Mouse (Mus musculus) bone marrow, adult 2 months (tissue): Measurements from ENCODE around the gene Chst10. TPM values are rescaled to one million over a fixed set of nuclear protein-coding genes. Genes with fewer than 3 reads are reported as not detected.

Source experiments
- H3K27ac ChIP-seq: fragments of 200-500 bp; 2 replicates; pipeline ENCODE4 v1.5.1; 2012; ENCODE audit warnings: low read depth, mild to moderate bottlenecking, control low read depth, inconsistent platforms, low read length; ENCODE audit not compliant: control insufficient read depth, poor library complexity, insufficient read depth
- H3K4me1 ChIP-seq: fragments of 200-500 bp; 2 replicates; pipeline ENCODE4 v1.6.1; 2011; ENCODE audit warnings: low read length; ENCODE audit not compliant: control insufficient read depth, insufficient read depth
- H3K4me3 ChIP-seq: fragments of 200-500 bp; replicated peaks from 2 replicates; pipeline ENCODE3; 2011; ENCODE audit warnings: mild to moderate bottlenecking, low read depth, low read length, control low read depth; ENCODE audit not compliant: control insufficient read depth
- CTCF ChIP-seq: fragments of 200-500 bp; IDR thresholded peaks from 2 replicates; pipeline ENCODE4 v1.5.1; 2011; ENCODE audit warnings: low read length, control low read depth; ENCODE audit not compliant: control insufficient read depth, insufficient read depth
- POLR2A ChIP-seq: fragments of 200-500 bp; IDR thresholded peaks from 2 replicates; pipeline ENCODE4 v1.6.1; 2011; ENCODE audit warnings: low read depth, mild to moderate bottlenecking, control low read depth, low read length, borderline replicate concordance; ENCODE audit not compliant: control insufficient read depth
- WGBS: fragments of 180-500 bp; shearing (Covaris S2); methylation state at CpG from one replicate; pipeline ENCODE4 v1.1.7; 2018; 5-methylcytosine and 5-hydroxymethylcytosine counted together
- polyA plus RNA-seq: library from polyadenylated mRNA; stranded (reverse); fragments of >200 nt; gene quantifications from 2 replicates; pipeline ENCODE4 v1.2.4, GENCODE M21; 2011; ENCODE audit warnings: low replicate concordance; ENCODE audit not compliant: missing spikeins, insufficient read depth, insufficient read length

Gene Chst10
- polyA plus RNA-seq, 1 experiment, result 7.1 TPM

GRCm38 (mm10) chr1:38902571-38902970 is 4.6 kb upstream of the Chst10 start:
- Histone ChIP-seq H3K27ac (no peak overlapping the region), H3K4me3 (no peak overlapping the region), H3K4me1 (no peaks in the 10 kb centered on the region; the same call in 1 of the 2 replicates)
- 21% methylated on average over 5 of the region's 5 CpGs for WGBS
- TF ChIP-seq CTCF (no peak), POLR2A (no peak)

DNA sequence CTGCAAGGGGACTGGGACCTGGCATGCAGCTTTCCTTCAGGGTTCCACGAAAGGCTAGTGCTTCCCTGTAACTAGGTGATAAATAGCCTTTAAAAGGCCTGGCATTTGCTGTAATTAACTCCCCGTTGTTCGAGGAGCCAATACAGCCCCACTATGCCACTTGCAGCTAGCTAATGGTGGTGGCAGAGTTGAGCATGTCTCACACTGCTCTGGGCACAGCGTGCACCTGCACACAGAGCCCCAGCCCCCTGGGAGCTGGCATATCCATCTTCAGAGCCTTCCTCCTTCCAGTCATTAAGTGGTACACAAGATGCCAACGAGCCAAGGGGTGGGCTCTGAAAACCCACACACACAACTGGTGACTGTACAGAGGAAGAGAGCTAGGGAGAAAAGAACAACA is 4.9 kb downstream of the Chst10 start:
- no peaks in the 10 kb centered on the region for H3K4me1 ChIP-seq
- 78% methylated on average over 5 of the region's 5 CpGs for WGBS
- H3K27ac ChIP-seq, result no peak overlapping the region
- no peak overlapping the region for H3K4me3 ChIP-seq
- TF ChIP-seq POLR2A (no peak), CTCF (no peak)

- TF ChIP-seq CTCF (no peak), POLR2A (no peak)
- Histone ChIP-seq H3K27ac (peak overlapping the region; percentile 12; the same call in 1 of the 2 replicates), H3K4me3 (no peak overlapping the region), H3K4me1 (no peaks in the 10 kb centered on the region)
- WGBS, result 67% methylated on average over 5 of the region's 5 CpGs
These were observed 6.5 kb downstream of the Chst10 start for GRCm38 (mm10) chr1:38891444-38891843.

DNA sequence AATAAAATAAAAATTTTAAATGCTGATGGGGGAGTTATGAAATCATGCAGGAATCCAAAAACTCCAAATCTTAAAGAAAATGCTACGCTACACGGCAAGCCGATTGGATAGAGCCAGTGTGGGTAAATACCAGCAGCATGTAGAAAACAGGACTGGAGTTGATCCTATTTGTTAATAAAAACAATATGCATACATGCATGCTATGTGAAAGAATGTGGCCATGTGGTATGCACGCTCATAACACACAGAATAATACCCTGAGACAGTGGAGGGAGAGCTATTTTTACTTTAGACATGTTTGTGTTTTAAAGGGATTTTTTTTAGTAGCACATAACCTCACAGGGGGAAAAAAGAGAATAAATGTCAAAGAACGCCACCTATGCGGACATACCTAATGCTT is 9.2 kb downstream of the Chst10 start:
- Histone ChIP-seq H3K27ac (no peak overlapping the region), H3K4me3 (no peak overlapping the region), H3K4me1 (no peaks in the 10 kb centered on the region)
- 88% methylated on average over 6 of the region's 6 CpGs for WGBS
- TF ChIP-seq CTCF, result no peak
- no peak for TF ChIP-seq POLR2A

DNA sequence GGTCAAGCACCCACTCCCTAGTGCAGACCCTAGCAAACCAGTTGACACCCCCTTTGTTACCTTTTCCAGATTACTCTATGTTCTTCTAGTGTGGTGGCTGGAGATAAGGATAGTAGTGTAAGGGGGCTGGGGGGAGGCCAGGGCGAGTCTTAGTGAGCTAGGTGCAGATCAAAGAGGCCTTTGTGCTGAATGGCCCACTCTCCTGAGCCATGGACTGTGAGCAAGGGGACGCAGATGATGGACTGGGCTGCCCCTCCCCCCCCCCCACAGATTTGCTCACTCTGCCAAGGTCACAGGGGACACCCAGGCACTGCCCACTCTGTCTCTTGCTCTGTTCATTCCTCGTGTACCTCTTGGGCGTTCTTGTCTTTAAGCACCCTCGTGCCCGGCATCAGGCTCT is 10.9 kb downstream of the Chst10 start:
- TF ChIP-seq CTCF (no peak), POLR2A (no peak)
- H3K4me3 ChIP-seq, result no peak overlapping the region
- H3K27ac ChIP-seq, result no peak overlapping the region
- WGBS, result 74% methylated on average over 6 of the region's 6 CpGs
- H3K4me1 ChIP-seq, result no peaks in the 10 kb centered on the region

GRCm38 (mm10) chr1:38886602-38887001 is 11.4 kb downstream of the Chst10 start:
- 58% methylated on average over 2 of the region's 2 CpGs for WGBS
- no peak overlapping the region for H3K4me3 ChIP-seq
- no peak overlapping the region for H3K27ac ChIP-seq
- no peaks in the 10 kb centered on the region for H3K4me1 ChIP-seq
- TF ChIP-seq POLR2A (no peak), CTCF (no peak)

DNA sequence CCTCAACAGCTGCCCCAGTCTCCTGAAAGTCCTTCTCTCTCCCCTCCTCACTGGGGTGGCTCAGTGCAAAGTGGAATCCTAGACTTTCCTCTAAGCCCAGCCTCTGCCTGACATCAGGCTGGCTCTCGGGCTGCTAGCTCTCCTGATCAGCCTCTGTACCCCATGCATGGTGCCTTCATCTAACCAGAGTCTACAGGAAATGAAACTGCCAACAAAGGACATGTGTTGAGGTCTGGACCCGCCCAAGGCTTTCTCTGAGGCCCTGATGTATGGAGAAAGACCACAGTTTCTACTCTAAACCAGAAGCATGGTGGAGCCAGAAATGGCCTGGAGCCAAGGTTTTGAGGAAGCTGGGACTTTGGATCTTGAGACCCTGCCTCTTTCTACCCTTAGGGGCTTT is 12.0 kb downstream of the Chst10 start:
- H3K27ac ChIP-seq, result no peak overlapping the region
- no peak overlapping the region for H3K4me3 ChIP-seq
- TF ChIP-seq POLR2A (no peak), CTCF (no peak)
- no peaks in the 10 kb centered on the region for H3K4me1 ChIP-seq
- 18% methylated on average over 2 of the region's 2 CpGs for WGBS

DNA sequence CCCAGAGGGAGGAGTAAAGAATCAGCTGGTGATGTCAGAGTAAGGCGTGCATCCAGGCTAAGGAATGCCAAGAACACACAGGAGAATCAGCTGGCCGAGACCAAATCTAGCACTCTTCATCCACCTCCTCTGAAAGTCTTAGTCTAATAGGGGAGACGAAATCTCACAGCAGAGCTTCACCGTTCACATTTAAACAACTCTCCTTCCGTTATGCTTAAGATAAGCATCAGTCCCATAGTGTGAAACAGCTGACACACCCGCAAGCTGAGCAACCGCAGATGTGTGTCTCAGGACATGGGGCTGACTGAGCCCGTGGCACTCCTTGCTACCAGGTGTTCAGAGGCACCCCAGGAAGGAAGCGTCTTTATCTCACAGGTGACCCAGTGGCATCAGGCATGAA is 14.2 kb downstream of the Chst10 start:
- no peak overlapping the region for H3K4me3 ChIP-seq
- no peaks in the 10 kb centered on the region for H3K4me1 ChIP-seq
- no peak overlapping the region for H3K27ac ChIP-seq
- 68% methylated on average over 9 of the region's 9 CpGs for WGBS
- TF ChIP-seq CTCF, result no peak
- TF ChIP-seq POLR2A, result no peak

DNA sequence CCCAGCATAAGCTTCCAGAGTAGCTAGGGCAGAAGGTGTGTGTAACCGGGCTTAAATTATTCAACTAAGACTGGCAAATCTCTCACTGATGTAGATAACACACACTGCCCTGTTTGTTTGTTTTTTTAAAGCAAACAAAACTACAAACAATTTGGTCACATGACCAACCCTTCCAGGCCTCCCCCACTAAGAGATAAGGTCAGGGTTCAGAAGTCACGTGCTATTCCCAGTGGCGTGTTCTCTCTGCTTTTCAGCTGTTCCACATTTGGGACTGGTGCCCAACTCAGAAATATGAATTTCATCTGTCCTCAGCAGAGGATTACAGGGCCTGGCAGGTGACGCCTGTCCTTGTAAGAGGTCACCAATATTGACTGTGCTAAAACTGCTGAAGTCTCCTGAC is 15.2 kb downstream of the Chst10 start:
- H3K27ac ChIP-seq, result no peak overlapping the region
- no peaks in the 10 kb centered on the region for H3K4me1 ChIP-seq
- 76% methylated on average over 4 of the region's 4 CpGs for WGBS
- no peak for TF ChIP-seq POLR2A
- TF ChIP-seq CTCF, result no peak
- no peak overlapping the region for H3K4me3 ChIP-seq
